Mouse (Mus musculus) left cerebral cortex, adult 2 months (tissue): ENCODE results near the gene Arid1b. TPM values are rescaled to one million over a fixed set of nuclear protein-coding genes. Genes with fewer than 3 reads are reported as not detected.

Source experiments
- DNase-seq, 2 experiments: peaks; one replicate each; pipeline ENCODE4 v3.0.0; 2021 to 2022; ENCODE audit warnings: low spot score in 2 of 2, mixed read lengths in 1 of 2; ENCODE audit errors: extremely low spot score in 1 of 2
- H3K27ac ChIP-seq: fragments of 200-600 bp; 2 replicates; pipeline ENCODE4 v1.8.1; 2022
- H3K4me3 ChIP-seq: fragments of 200-600 bp; 2 replicates; pipeline ENCODE4 v1.8.1; 2022
- CTCF ChIP-seq: fragments of 200-600 bp; IDR thresholded peaks from 2 replicates; pipeline ENCODE4 v1.8.1; 2022; ENCODE audit warnings: antibody characterized with exemption, mild to moderate bottlenecking, moderate library complexity
- intact Hi-C: fragments of 180-260 bp; cut with DNase I; formaldehyde crosslinking; loops from one replicate; pipeline ENCODE4 v1.15.1; 2025
- total RNA-seq, 2 experiments: library from RNA; stranded (reverse); gene quantifications; 2 replicates each; pipeline ENCODE4 v1.2.3; 2021

Gene Arid1b
- total RNA-seq, 2 experiments from 2014 or later = 81.4 to 86.1 TPM

- DNase-seq = no peak
- Histone ChIP-seq H3K27ac (no peak overlapping the region), H3K4me3 (no peak overlapping the region)
- intact Hi-C loops = no loop called here
- TF ChIP-seq CTCF = no peak
These were observed 184.9 kb downstream of the Arid1b start for GRCm38 (mm10) chr17:5179004-5179403.

- H3K27ac ChIP-seq = no peak overlapping the region
- DNase-seq = no peak
- intact Hi-C loops = no loop called here
- no peak for TF ChIP-seq CTCF
- no peak overlapping the region for H3K4me3 ChIP-seq
These were observed 185.3 kb downstream of the Arid1b start for GRCm38 (mm10) chr17:5179412-5179811.

- Histone ChIP-seq H3K27ac (no peak overlapping the region), H3K4me3 (no peak overlapping the region)
- TF ChIP-seq CTCF = no peak
- intact Hi-C loops = loop anchor here (10.0 kb wide), 1 partner anchor 405 kb away; no protein-coding TSS in a partner anchor
- DNase-seq = no peak
These were observed 185.9 kb downstream of the Arid1b start for GRCm38 (mm10) chr17:5179925-5180525.

GRCm38 (mm10) chr17:5180925-5181324 is 186.8 kb downstream of the Arid1b start:
- Histone ChIP-seq H3K4me3 (no peak overlapping the region), H3K27ac (no peak overlapping the region)
- TF ChIP-seq CTCF = no peak
- intact Hi-C loops = loop anchor here (10.0 kb wide), 1 partner anchor 406 kb away; no protein-coding TSS in a partner anchor
- no peak for DNase-seq

GRCm38 (mm10) chr17:5182493-5182892 is 188.4 kb downstream of the Arid1b start:
- no peak for TF ChIP-seq CTCF
- intact Hi-C loops = loop anchor here (10.0 kb wide), 1 partner anchor 408 kb away; no protein-coding TSS in a partner anchor
- Histone ChIP-seq H3K4me3 (no peak overlapping the region), H3K27ac (no peak overlapping the region)
- no peak for DNase-seq

GRCm38 (mm10) chr17:5185501-5185900 is 191.4 kb downstream of the Arid1b start:
- H3K4me3 ChIP-seq = no peak overlapping the region
- no peak for DNase-seq
- H3K27ac ChIP-seq = no peak overlapping the region
- TF ChIP-seq CTCF = no peak
- intact Hi-C loops = loop anchor here (10.0 kb wide), 1 partner anchor 411 kb away; no protein-coding TSS in a partner anchor

- no peak for DNase-seq
- peak; percentile 28 for TF ChIP-seq CTCF
- intact Hi-C loops = loop anchor here (10.0 kb wide), 1 partner anchor 413 kb away; no protein-coding TSS in a partner anchor
- Histone ChIP-seq H3K4me3 (no peak overlapping the region), H3K27ac (no peak overlapping the region)
These were observed 193.4 kb downstream of the Arid1b start for GRCm38 (mm10) chr17:5187546-5187945.

GRCm38 (mm10) chr17:5188400-5188799 is 194.3 kb downstream of the Arid1b start:
- intact Hi-C loops = loop anchor here (1.0 to 10.0 kb wide), 3 partner anchors 48 to 414 kb away; no protein-coding TSS in a partner anchor
- TF ChIP-seq CTCF = no peak
- Histone ChIP-seq H3K4me3 (no peak overlapping the region), H3K27ac (no peak overlapping the region)
- no peak for DNase-seq

GRCm38 (mm10) chr17:5189551-5190351 is 195.6 kb downstream of the Arid1b start:
- peak; percentile 87 to 91 for DNase-seq
- TF ChIP-seq CTCF = peak; percentile 48
- intact Hi-C loops = loop anchor here (1.0 to 10.0 kb wide), 3 partner anchors 49 to 415 kb away; no protein-coding TSS in a partner anchor
- H3K4me3 ChIP-seq = peak overlapping the region; percentile 58
- peak overlapping the region; percentile 96 for H3K27ac ChIP-seq

- intact Hi-C loops = no loop called here
- H3K27ac ChIP-seq = peak overlapping the region; percentile 96
- TF ChIP-seq CTCF = peak; percentile 34
- DNase-seq = no peak
- H3K4me3 ChIP-seq = peak overlapping the region; percentile 58
These were observed 196.2 kb downstream of the Arid1b start for GRCm38 (mm10) chr17:5190367-5190766.

- Histone ChIP-seq H3K4me3 (no peak overlapping the region), H3K27ac (no peak overlapping the region)
- TF ChIP-seq CTCF = no peak
- no peak for DNase-seq
- intact Hi-C loops = no loop called here
These were observed 200.2 kb downstream of the Arid1b start for GRCm38 (mm10) chr17:5194157-5194916.

GRCm38 (mm10) chr17:5195397-5195796 is 201.3 kb downstream of the Arid1b start:
- DNase-seq = no peak
- no peak overlapping the region for H3K27ac ChIP-seq
- no peak overlapping the region for H3K4me3 ChIP-seq
- TF ChIP-seq CTCF = no peak; the same call in 1 of the 2 replicates
- intact Hi-C loops = no loop called here
